Mouse (Mus musculus) stomach, postnatal 0 days (tissue): Measurements from ENCODE around the gene Phf5a.

ENCODE experiments used
- CTCF ChIP-seq: IDR thresholded peaks from 2 replicates; pipeline ENCODE4 v1.5.1; 2016; ENCODE audit warnings: antibody characterized with exemption, low read depth, mild to moderate bottlenecking, moderate library complexity
- EP300 ChIP-seq: optimal IDR thresholded peaks from 2 replicates; pipeline ENCODE3; 2016; ENCODE audit warnings: antibody characterized with exemption

DNA sequence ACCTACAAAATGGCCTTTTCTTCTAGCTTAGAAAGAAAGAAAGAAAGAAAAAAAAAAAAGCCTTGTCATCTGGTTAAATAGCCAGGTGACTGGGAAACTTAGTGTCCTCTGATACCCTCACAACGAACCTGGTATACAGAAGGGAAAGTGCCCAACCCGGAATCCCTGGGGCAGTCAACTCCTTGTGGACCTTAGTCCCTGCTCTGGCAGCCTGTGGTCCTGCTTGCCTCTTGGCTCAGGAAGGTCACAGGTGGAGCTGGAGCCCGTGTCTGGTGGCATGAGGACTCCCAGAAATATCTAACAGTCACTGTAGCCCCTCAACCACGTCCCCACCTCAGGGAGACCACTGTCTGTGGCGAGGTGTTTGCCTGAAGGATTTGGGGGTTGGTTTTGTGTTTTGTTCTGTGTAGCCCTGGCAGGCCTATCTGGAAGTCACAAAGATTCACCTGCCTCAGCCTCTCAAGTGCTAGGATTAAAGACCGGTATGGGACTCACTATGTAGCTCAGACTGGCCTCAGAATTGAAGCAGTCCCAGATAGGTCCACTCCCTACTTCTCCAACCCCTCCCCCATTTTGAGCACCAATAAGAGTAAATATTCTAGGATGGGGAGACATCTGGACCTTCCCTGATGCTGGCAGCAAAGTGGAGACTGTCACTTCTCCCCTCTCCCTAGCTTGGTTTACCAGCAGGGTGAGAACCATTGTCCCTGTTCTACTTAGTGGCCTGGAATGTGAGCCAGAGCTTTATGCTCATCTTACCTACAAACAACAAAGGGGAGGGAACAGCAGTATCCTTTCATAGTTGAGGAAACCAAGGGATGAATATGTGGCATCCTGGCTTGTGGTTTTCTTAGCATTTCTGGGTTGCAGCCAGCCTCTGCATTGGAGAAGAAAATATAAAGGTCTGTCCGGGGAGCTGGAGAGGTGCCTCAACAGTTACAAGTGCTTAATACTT, 34.5 kb downstream of the Phf5a start:
- no peak for TF ChIP-seq CTCF
- TF ChIP-seq EP300, result no peak
